Comparison of ENCODE assay signal across 24 mouse cellular contexts in genomic region chr13:117036277-117036676, GRCm38 (mm10). TPM values are rescaled to one million over a fixed set of nuclear protein-coding genes. Genes with fewer than 3 reads are reported as not detected.
DNase-seq lines count a peak whose midpoint lies in the region; ATAC-seq and TF ChIP-seq lines count a peak whose summit lies in the region.
"Had no signal": no experiment of that assay in that cellular context is flagged by ENCODE, and none has a peak within 500 bp of the region (broad histone marks: within the 10 kb centered on the region; RNA-seq: fewer than 3 reads in every experiment).

No protein-coding gene starts in this region.

- H3K36me3 ChIP-seq in liver, embryonic 13.5 days: no peaks in the 10 kb centered on the region
- H3K36me3 ChIP-seq in liver, embryonic 11.5 days (ENCODE audit: control insufficient read depth, insufficient read depth, low read length): no peaks in the 10 kb centered on the region
- H3K36me3 ChIP-seq in spleen, adult 2 months (ENCODE audit: control insufficient read depth, insufficient read depth, low read length): no peaks in the 10 kb centered on the region
- H3K36me3 ChIP-seq: embryonic facial prominence, embryonic 15.5 days; forebrain, embryonic 15.5 days; hindbrain, embryonic 10.5 days; intestine, embryonic 15.5 days; limb, embryonic 13.5 days; midbrain, embryonic 15.5 days had no signal

- H3K4me3 ChIP-seq in liver, embryonic 13.5 days (replicated peaks): no peak overlapping the region
- H3K4me3 ChIP-seq in liver, embryonic 11.5 days (ENCODE audit: low read depth, low read length): no peak overlapping the region
- H3K4me3 ChIP-seq in spleen, adult 2 months (ENCODE audit: extremely low read depth, insufficient read depth, insufficient read length): no peak overlapping the region
- H3K4me3 ChIP-seq: embryonic facial prominence, embryonic 15.5 days; forebrain, embryonic 15.5 days; hindbrain, embryonic 10.5 days; intestine, embryonic 15.5 days; layer of hippocampus, adult 2 months; limb, embryonic 13.5 days; midbrain, embryonic 15.5 days had no signal

- H3K27ac ChIP-seq in liver, embryonic 13.5 days: no peak overlapping the region
- H3K27ac ChIP-seq in liver, embryonic 11.5 days (ENCODE audit: low read depth, low read length): no peak overlapping the region
- 0 out of 2 replicates have a peak overlapping the region, but pooled peaks have one; percentile 32 for H3K27ac ChIP-seq in spleen, adult 2 months (ENCODE audit: insufficient read depth, low read length)
- H3K27ac ChIP-seq: embryonic facial prominence, embryonic 15.5 days; forebrain, embryonic 15.5 days; hindbrain, embryonic 10.5 days; intestine, embryonic 15.5 days; layer of hippocampus, adult 2 months; limb, embryonic 13.5 days; midbrain, embryonic 15.5 days; stomach, postnatal 0 days had no signal

- TF ChIP-seq CTCF in spleen, adult 2 months (IDR thresholded peaks at IDR 0.05; ENCODE audit: extremely low read depth, insufficient read depth, insufficient read length, insufficient replicate concordance): no peak

- peaks cover 10% of the 10 kb centered on the region for H3K4me1 ChIP-seq in liver, embryonic 13.5 days (replicated peaks)
- H3K4me1 ChIP-seq in liver, embryonic 11.5 days (replicated peaks; ENCODE audit: control insufficient read depth, insufficient read depth, low read length): no peaks in the 10 kb centered on the region
- H3K4me1 ChIP-seq in spleen, adult 2 months (ENCODE audit: control insufficient read depth, insufficient read depth, insufficient read length): peaks cover 27% of the 10 kb centered on the region; the same call in 1 of the 2 replicates
- H3K4me1 ChIP-seq: embryonic facial prominence, embryonic 15.5 days; forebrain, embryonic 15.5 days; hindbrain, embryonic 10.5 days; intestine, embryonic 15.5 days; midbrain, embryonic 15.5 days had no signal

- no peaks in the 10 kb centered on the region for H3K27me3 ChIP-seq in liver, embryonic 13.5 days
- H3K27me3 ChIP-seq in liver, embryonic 11.5 days (replicated peaks; ENCODE audit: control insufficient read depth, insufficient read depth, low read length): no peaks in the 10 kb centered on the region
- no peaks in the 10 kb centered on the region for H3K27me3 ChIP-seq in spleen, adult 2 months (ENCODE audit: control insufficient read depth, insufficient read depth, low read length)
- H3K27me3 ChIP-seq: embryonic facial prominence, embryonic 15.5 days; forebrain, embryonic 15.5 days; intestine, embryonic 15.5 days; limb, embryonic 13.5 days; midbrain, embryonic 15.5 days; Patski had no signal

- H3K9me3 ChIP-seq in liver, embryonic 13.5 days (replicated peaks): no peaks in the 10 kb centered on the region
- no peaks in the 10 kb centered on the region for H3K9me3 ChIP-seq in liver, embryonic 11.5 days (ENCODE audit: control insufficient read depth, low read length)
- H3K9me3 ChIP-seq: embryonic facial prominence, embryonic 15.5 days; forebrain, embryonic 15.5 days; hindbrain, embryonic 10.5 days; intestine, embryonic 15.5 days; limb, embryonic 13.5 days; midbrain, embryonic 15.5 days had no signal

- no peak overlapping the region for H3K9ac ChIP-seq in liver, embryonic 13.5 days
- no peak overlapping the region for H3K9ac ChIP-seq in liver, embryonic 11.5 days (ENCODE audit: low read depth, low read length)
- H3K9ac ChIP-seq: embryonic facial prominence, embryonic 15.5 days; forebrain, embryonic 15.5 days; intestine, embryonic 15.5 days; limb, embryonic 13.5 days; midbrain, embryonic 15.5 days had no signal

- DNase-seq in liver, embryonic 13.5 days: no peak
- no peak for DNase-seq in liver, embryonic 11.5 days (ENCODE audit: low spot score)
- DNase-seq in spleen, adult 2 months (ENCODE audit: low read depth in 1 of 2, low spot score in 2 of 2): no peak
- no peak for DNase-seq in spleen, postnatal 14 days (ENCODE audit: low spot score in 2 of 2)
- DNase-seq in left cerebral cortex, adult 11 months (ENCODE audit: low spot score): no peak
- DNase-seq: adrenal gland, adult 2 months; cerebellum, adult 8-10 months; kidney, adult 8-10 months; kidney, postnatal 25 days; lung, adult 18-20 months; lung, postnatal 4 days had no signal

- no peak for TF ChIP-seq POLR2A in spleen, adult 2 months (IDR thresholded peaks at IDR 0.05; ENCODE audit: low read depth, low read length)

- WGBS in liver, embryonic 13.5 days (ENCODE audit: insufficient replicate concordance): 58% methylated on average over 5 of the region's 5 CpGs
- WGBS in liver, embryonic 11.5 days: 76% methylated on average over 5 of the region's 5 CpGs
- WGBS in spleen, adult 2 months: 75% methylated on average over 5 of the region's 5 CpGs

- ATAC-seq in liver, embryonic 13.5 days (ENCODE audit: low read depth): 0 out of 2 replicates have a peak, but pooled peaks have one; percentile 29
- no peak for ATAC-seq in liver, embryonic 11.5 days (replicated peaks; ENCODE audit: low FRiP score)
- ATAC-seq in megakaryocyte progenitor cell, adult 5-6 weeks (replicated peaks; ENCODE audit: poor library complexity): peak; percentile 73
- ATAC-seq in megakaryocyte-erythroid progenitor cell, adult 5-6 weeks (replicated peaks; ENCODE audit: low FRiP score, low TSS enrichment, poor library complexity, severe bottlenecking): no peak
- ATAC-seq: forebrain, embryonic 15.5 days; hindbrain, embryonic 16.5 days; intestine, embryonic 15.5 days; midbrain, embryonic 15.5 days; Patski had no signal

- H3K4me2 ChIP-seq in liver, embryonic 13.5 days: no peak overlapping the region
- H3K4me2 ChIP-seq in liver, embryonic 11.5 days: no peak overlapping the region
- H3K4me2 ChIP-seq: embryonic facial prominence, embryonic 15.5 days; forebrain, embryonic 15.5 days; heart, embryonic 11.5 days; intestine, embryonic 15.5 days; limb, embryonic 13.5 days; midbrain, embryonic 15.5 days had no signal

RNA-seq across cellular contexts. Expression of gene Parp8, which starts 10.9 kb away (rescaled TPM):
- polyA plus RNA-seq in liver, embryonic 13.5 days (2015; fragmentation: Nextera tagmentation; extraction: Ambion mirVana): 2.5 and 3.0 TPM in 2 replicates
- 6.1 and 6.3 TPM in 2 replicates for polyA plus RNA-seq in liver, embryonic 11.5 days (2014; fragmentation: Nextera tagmentation; extraction: Ambion mirVana)
- polyA plus RNA-seq in spleen, adult 2 months (2012; rRNA removed): 10.8 TPM in 2 replicates
- 148 and 167 TPM in 2 replicates for total RNA-seq in megakaryocyte progenitor cell, adult 5-6 weeks (2015)
- total RNA-seq in megakaryocyte progenitor cell, adult 5-6 weeks (2017): 89.5 and 104 TPM in 2 replicates
- total RNA-seq in megakaryocyte-erythroid progenitor cell, adult 5-6 weeks (2014; fragmentation: Nextera tagmentation): 8.5 and 10.3 TPM in 2 replicates
- total RNA-seq in megakaryocyte-erythroid progenitor cell, adult 5-6 weeks (2017): 8.7 and 9.2 TPM in 2 replicates

Comparison
In these comparisons a context has a peak if more than half of its experiments do, and no peak if none do; other contexts are left out.
1. ATAC-seq: peak in liver, embryonic 13.5 days (single experiment) and megakaryocyte progenitor cell, adult 5-6 weeks (single experiment); none in liver, embryonic 11.5 days (single experiment) and megakaryocyte-erythroid progenitor cell, adult 5-6 weeks (single experiment).